Mouse (Mus musculus) testis, adult 2 months (tissue): ENCODE data around the gene Gm45623.

Source experiments
- CTCF ChIP-seq: fragments of 200-500 bp; IDR thresholded peaks from 2 replicates; pipeline ENCODE4 v1.5.1; 2012; ENCODE audit warnings: low read depth, mild to moderate bottlenecking, inconsistent platforms, low read length, moderate library complexity; ENCODE audit not compliant: control insufficient read depth, insufficient read depth, insufficient replicate concordance
- POLR2A ChIP-seq: fragments of 200-500 bp; IDR thresholded peaks from 2 replicates; pipeline ENCODE4 v1.6.1; 2012; ENCODE audit warnings: low read depth, mild to moderate bottlenecking, inconsistent platforms, low read length, moderate library complexity; ENCODE audit not compliant: control insufficient read depth

- no peak for TF ChIP-seq POLR2A
- no peak for TF ChIP-seq CTCF
Measured at GRCm38 (mm10) chr13:56707606-56708005, 46.0 kb downstream of the Gm45623 start.
